Mouse (Mus musculus) forebrain, embryonic 16.5 days (tissue): Measurements from ENCODE around the gene Nr3c2. TPM values are rescaled to one million over a fixed set of nuclear protein-coding genes. Genes with fewer than 3 reads are reported as not detected.

Source experiments
- ATAC-seq: fragments of 200-750 bp; cut with Nextera tagmentation; 2 replicates; pipeline ENCODE4 v1.8.0; 2017; ENCODE audit warnings: mild to moderate bottlenecking, moderate library complexity
- H3K27ac ChIP-seq: fragments of 300-500 bp; sonication (generic); 2 replicates; pipeline ENCODE4 v1.5.1; 2014; ENCODE audit warnings: low read length, control low read depth
- H3K27me3 ChIP-seq: fragments of 300-500 bp; sonication (generic); replicated peaks from 2 replicates; pipeline ENCODE4 v1.6.1; 2014; ENCODE audit warnings: low read length; ENCODE audit not compliant: control insufficient read depth, insufficient read depth
- H3K36me3 ChIP-seq: fragments of 300-500 bp; sonication (generic); 2 replicates; pipeline ENCODE4 v1.6.1; 2014; ENCODE audit not compliant: control insufficient read depth, insufficient read depth
- H3K4me1 ChIP-seq: fragments of 300-500 bp; sonication (generic); replicated peaks from 2 replicates; pipeline ENCODE4 v1.6.1; 2014; ENCODE audit warnings: low read length; ENCODE audit not compliant: control insufficient read depth, insufficient read depth
- H3K4me2 ChIP-seq: fragments of 300-500 bp; sonication (generic); 2 replicates; pipeline ENCODE4 v1.6.1; 2014; ENCODE audit warnings: mild to moderate bottlenecking, low read length, control low read depth
- H3K4me3 ChIP-seq: fragments of 300-500 bp; sonication (generic); replicated peaks from 2 replicates; pipeline ENCODE4 v1.5.1; 2014; ENCODE audit warnings: mild to moderate bottlenecking, low read length, control low read depth
- H3K9ac ChIP-seq: fragments of 300-500 bp; sonication (generic); replicated peaks from 2 replicates; pipeline ENCODE4 v1.6.1; 2014; ENCODE audit warnings: low read depth, low read length, control low read depth
- H3K9me3 ChIP-seq: fragments of 300-500 bp; sonication (generic); 2 replicates; pipeline ENCODE4 v1.6.1; 2016; ENCODE audit warnings: low read length; ENCODE audit not compliant: control insufficient read depth
- WGBS: fragments of 180-500 bp; shearing (Covaris S2); extraction: QIAGEN DNeasy Blood & Tissue Kit; methylation state at CpG from one replicate; pipeline ENCODE4 v1.1.7; 2014; 5-methylcytosine and 5-hydroxymethylcytosine counted together
- polyA plus RNA-seq: library from polyadenylated mRNA; unstranded; fragments of >200 nt; fragmentation: Nextera tagmentation; extraction: Ambion mirVana; gene quantifications from 2 replicates; pipeline ENCODE4 v1.2.1, GENCODE M21; 2015

The Nr3c2 gene
- polyA plus RNA-seq, 1 experiment from 2014 or later: 5.3 TPM

DNA sequence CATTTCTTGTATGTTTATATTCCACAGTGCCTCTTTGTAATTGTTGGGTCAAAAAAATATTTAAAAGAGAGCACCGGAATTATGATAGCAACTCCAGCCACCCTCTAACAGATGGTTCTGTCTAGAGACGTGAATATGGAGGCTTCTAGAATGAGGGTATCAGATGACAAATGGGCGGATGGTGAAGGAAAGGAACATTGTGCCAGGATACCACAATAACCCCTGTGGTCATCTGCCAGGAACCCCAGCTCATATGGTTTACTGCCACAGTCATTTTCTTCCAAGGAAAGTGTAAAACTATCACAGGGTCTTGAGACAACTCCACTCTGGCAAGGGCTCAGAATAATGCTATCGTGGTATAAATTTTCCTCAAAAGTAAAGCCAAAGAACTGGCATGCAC lies 289.1 kb downstream of the Nr3c2 start:
- H3K4me1 ChIP-seq: peaks cover 26% of the 10 kb centered on the region
- WGBS: 53% methylated on average over 4 of the region's 4 CpGs
- no peaks in the 10 kb centered on the region for H3K36me3 ChIP-seq
- H3K9ac ChIP-seq: no peak overlapping the region
- H3K27ac ChIP-seq: no peak overlapping the region
- no peak overlapping the region for H3K4me2 ChIP-seq
- H3K4me3 ChIP-seq: no peak overlapping the region
- peak; percentile 42 for ATAC-seq
- no peaks in the 10 kb centered on the region for H3K9me3 ChIP-seq
- H3K27me3 ChIP-seq: no peaks in the 10 kb centered on the region

DNA sequence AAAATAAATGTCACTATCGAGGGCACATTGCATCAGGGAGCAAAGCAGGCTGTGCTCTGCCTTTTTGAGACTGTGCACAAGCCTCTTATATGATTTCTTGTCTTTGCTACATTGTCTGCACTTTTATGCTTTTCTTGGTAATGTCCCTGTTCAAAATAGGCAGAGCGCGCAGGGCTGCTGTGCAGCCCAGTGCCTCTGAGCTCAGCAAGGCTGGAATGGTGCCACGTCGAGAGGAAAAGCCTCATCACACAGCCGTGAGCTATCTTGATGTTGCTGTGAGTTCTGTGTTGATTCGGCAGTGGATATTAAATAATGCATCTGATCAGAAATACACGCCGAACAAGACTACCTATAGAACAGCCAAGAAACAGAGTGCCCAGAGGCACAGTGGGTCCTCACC lies 290.1 kb downstream of the Nr3c2 start:
- Histone ChIP-seq H3K9me3 (no peaks in the 10 kb centered on the region), H3K4me2 (no peak overlapping the region), H3K36me3 (no peaks in the 10 kb centered on the region), H3K9ac (no peak overlapping the region), H3K27ac (no peak overlapping the region), H3K27me3 (no peaks in the 10 kb centered on the region), H3K4me1 (peaks cover 26% of the 10 kb centered on the region), H3K4me3 (no peak overlapping the region)
- 66% methylated on average over 9 of the region's 9 CpGs for WGBS
- ATAC-seq: no peak

DNA sequence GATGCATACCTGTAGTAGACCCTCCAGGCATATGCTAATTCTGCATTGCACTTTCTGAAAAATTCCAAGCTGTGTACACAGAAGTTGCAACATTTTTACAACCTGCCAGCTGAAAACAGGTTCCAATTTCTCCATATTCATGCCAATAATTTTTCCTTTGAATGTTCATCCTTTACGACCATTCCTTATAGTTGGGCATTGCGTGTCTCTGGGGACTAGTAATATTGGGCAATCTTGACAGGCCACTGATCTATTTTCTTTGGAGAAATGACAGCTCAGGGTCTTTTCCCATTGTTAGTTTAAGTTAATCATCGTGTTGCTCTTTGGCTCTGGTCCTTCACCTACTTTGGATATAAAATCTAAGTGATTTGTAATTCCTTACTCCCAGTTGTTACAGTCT lies 291.2 kb downstream of the Nr3c2 start:
- H3K9me3 ChIP-seq: no peaks in the 10 kb centered on the region
- peaks cover 26% of the 10 kb centered on the region for H3K4me1 ChIP-seq
- H3K4me2 ChIP-seq: no peak overlapping the region
- no peak for ATAC-seq
- no peak overlapping the region for H3K4me3 ChIP-seq
- no peaks in the 10 kb centered on the region for H3K36me3 ChIP-seq
- no peaks in the 10 kb centered on the region for H3K27me3 ChIP-seq
- WGBS: 79% methylated on average over 3 of the region's 3 CpGs
- no peak overlapping the region for H3K9ac ChIP-seq
- no peak overlapping the region for H3K27ac ChIP-seq

GRCm38 (mm10) chr8:77209297-77209696 lies 310.1 kb downstream of the Nr3c2 start:
- 90% methylated on average over 3 of the region's 3 CpGs for WGBS
- Histone ChIP-seq H3K27ac (no peak overlapping the region), H3K4me1 (no peaks in the 10 kb centered on the region), H3K27me3 (no peaks in the 10 kb centered on the region), H3K36me3 (no peaks in the 10 kb centered on the region), H3K4me2 (no peak overlapping the region), H3K4me3 (no peak overlapping the region), H3K9me3 (no peaks in the 10 kb centered on the region), H3K9ac (no peak overlapping the region)
- no peak for ATAC-seq

- H3K36me3 ChIP-seq: no peaks in the 10 kb centered on the region
- ATAC-seq: no peak
- H3K4me3 ChIP-seq: no peak overlapping the region
- H3K27ac ChIP-seq: no peak overlapping the region
- H3K4me2 ChIP-seq: no peak overlapping the region
- peaks cover 3% of the 10 kb centered on the region for H3K4me1 ChIP-seq
- no peaks in the 10 kb centered on the region for H3K9me3 ChIP-seq
- WGBS: 86% methylated on average over 3 of the region's 3 CpGs
- no peak overlapping the region for H3K9ac ChIP-seq
- no peaks in the 10 kb centered on the region for H3K27me3 ChIP-seq
Observed at GRCm38 (mm10) chr8:77213893-77214464, 314.7 kb downstream of the Nr3c2 start.

GRCm38 (mm10) chr8:77214665-77215064 lies 315.4 kb downstream of the Nr3c2 start:
- 50% methylated on average over 8 of the region's 8 CpGs for WGBS
- H3K4me1 ChIP-seq: peaks cover 3% of the 10 kb centered on the region
- H3K9me3 ChIP-seq: no peaks in the 10 kb centered on the region
- ATAC-seq: peak; percentile 66
- H3K9ac ChIP-seq: no peak overlapping the region
- no peaks in the 10 kb centered on the region for H3K27me3 ChIP-seq
- H3K36me3 ChIP-seq: no peaks in the 10 kb centered on the region
- H3K4me3 ChIP-seq: no peak overlapping the region
- no peak overlapping the region for H3K27ac ChIP-seq
- H3K4me2 ChIP-seq: no peak overlapping the region

- WGBS: 57% methylated on average over 6 of the region's 6 CpGs
- no peaks in the 10 kb centered on the region for H3K36me3 ChIP-seq
- no peaks in the 10 kb centered on the region for H3K27me3 ChIP-seq
- no peak overlapping the region for H3K4me2 ChIP-seq
- H3K9ac ChIP-seq: no peak overlapping the region
- H3K4me1 ChIP-seq: peaks cover 3% of the 10 kb centered on the region
- no peak overlapping the region for H3K27ac ChIP-seq
- peak; percentile 43 for ATAC-seq
- no peaks in the 10 kb centered on the region for H3K9me3 ChIP-seq
- no peak overlapping the region for H3K4me3 ChIP-seq
Observed at GRCm38 (mm10) chr8:77215191-77215590, 315.9 kb downstream of the Nr3c2 start.

GRCm38 (mm10) chr8:77223123-77223522 lies 323.9 kb downstream of the Nr3c2 start:
- 86% methylated on average over 4 of the region's 4 CpGs for WGBS
- no peak overlapping the region for H3K27ac ChIP-seq
- H3K4me3 ChIP-seq: no peak overlapping the region
- no peaks in the 10 kb centered on the region for H3K27me3 ChIP-seq
- no peak for ATAC-seq
- H3K9ac ChIP-seq: no peak overlapping the region
- H3K36me3 ChIP-seq: no peaks in the 10 kb centered on the region
- no peak overlapping the region for H3K4me2 ChIP-seq
- H3K4me1 ChIP-seq: no peaks in the 10 kb centered on the region
- H3K9me3 ChIP-seq: no peaks in the 10 kb centered on the region

GRCm38 (mm10) chr8:77227742-77228141 lies 328.5 kb downstream of the Nr3c2 start:
- Histone ChIP-seq H3K9ac (no peak overlapping the region), H3K27ac (no peak overlapping the region), H3K36me3 (no peaks in the 10 kb centered on the region), H3K9me3 (no peaks in the 10 kb centered on the region), H3K4me2 (no peak overlapping the region), H3K27me3 (no peaks in the 10 kb centered on the region), H3K4me3 (no peak overlapping the region), H3K4me1 (peaks cover 4% of the 10 kb centered on the region; the same call in 1 of the 2 replicates)
- no peak for ATAC-seq
- WGBS: 91% methylated on average over 5 of the region's 5 CpGs

GRCm38 (mm10) chr8:77228688-77229087 lies 329.4 kb downstream of the Nr3c2 start:
- H3K4me3 ChIP-seq: no peak overlapping the region
- no peaks in the 10 kb centered on the region for H3K27me3 ChIP-seq
- no peak overlapping the region for H3K27ac ChIP-seq
- no peak overlapping the region for H3K9ac ChIP-seq
- ATAC-seq: peak; percentile 50
- H3K4me1 ChIP-seq: peaks cover 4% of the 10 kb centered on the region; the same call in 1 of the 2 replicates
- no peaks in the 10 kb centered on the region for H3K36me3 ChIP-seq
- WGBS: 47% methylated on average over 7 of the region's 7 CpGs
- H3K9me3 ChIP-seq: no peaks in the 10 kb centered on the region
- no peak overlapping the region for H3K4me2 ChIP-seq
